Mouse (Mus musculus) midbrain, embryonic 12.5 days (tissue): ENCODE results near the gene Rnf220. TPM values are rescaled to one million over a fixed set of nuclear protein-coding genes. Genes with fewer than 3 reads are reported as not detected.

Experiments
- polyA plus RNA-seq: library from polyadenylated mRNA; unstranded; fragments of >200 nt; fragmentation: Nextera tagmentation; extraction: Ambion mirVana; gene quantifications from 2 replicates; pipeline ENCODE4 v1.2.1, GENCODE M21; 2016

Rnf220 gene
- polyA plus RNA-seq, 1 experiment from 2014 or later, result 108 TPM

Other genes starting within 250 kb of the Rnf220 start
- 7.1 TPM in 2 replicates for gene Tmem53, start 245.1 kb downstream of the Rnf220 start, polyA plus RNA-seq
- gene Armh1, start 244.9 kb downstream of the Rnf220 start, polyA plus RNA-seq, result 0.32 and 0.47 TPM in 2 replicates
- 148 and 165 TPM in 2 replicates for gene Eri3, start 53.3 kb upstream of the Rnf220 start, polyA plus RNA-seq
- 67.5 and 72.1 TPM in 2 replicates for gene Dmap1, start 185.2 kb upstream of the Rnf220 start, polyA plus RNA-seq
- not detected in 2 replicates for gene Gm12845, start 227.4 kb upstream of the Rnf220 start, polyA plus RNA-seq